Mouse (Mus musculus): ENCODE measurements around the gene Usp29. TPM values are rescaled to one million over a fixed set of nuclear protein-coding genes. Genes with fewer than 3 reads are reported as not detected.
"Not testable (repeated sequence)": the region's sequence is repeated elsewhere in the genome, so short reads cannot be mapped to it uniquely, and the experiment has no call there.

The Usp29 gene
- total RNA-seq, 2 experiments from 2014 or later: 0.10 to 0.11 TPM

- no peak for DNase-seq (ENCODE audit: low spot score)
- intact Hi-C loops (cut with DNase I): no loop called here
These were observed 29.3 kb downstream of the Usp29 start for GRCm38 (mm10) chr7:6759698-6760097.

GRCm38 (mm10) chr7:6760170-6760569 lies 29.8 kb downstream of the Usp29 start:
- intact Hi-C loops (cut with DNase I): no loop called here

GRCm38 (mm10) chr7:6765240-6765639 lies 34.9 kb downstream of the Usp29 start:
- intact Hi-C loops (cut with DNase I): no loop called here
- DNase-seq (ENCODE audit: low spot score): no peak

More at GRCm38 (mm10) chr7:6760170-6760569, 29.8 kb downstream of the Usp29 start:
- no peak for DNase-seq (ENCODE audit: low spot score)

GRCm38 (mm10) chr7:6770286-6770685 lies 39.9 kb downstream of the Usp29 start:
- intact Hi-C loops (cut with DNase I): no loop called here
- no peak for DNase-seq (ENCODE audit: low spot score)

- intact Hi-C loops (cut with DNase I); DNase-seq (ENCODE audit: low spot score): not testable (repeated sequence)
These were observed 43.6 kb downstream of the Usp29 start for GRCm38 (mm10) chr7:6773865-6774413.

- intact Hi-C loops (cut with DNase I): no loop called here
- no peak for DNase-seq (ENCODE audit: low spot score)
These were observed 46.1 kb downstream of the Usp29 start for GRCm38 (mm10) chr7:6776314-6777059.

GRCm38 (mm10) chr7:6777107-6777506 lies 46.7 kb downstream of the Usp29 start:
- DNase-seq (ENCODE audit: low spot score): no peak
- intact Hi-C loops (cut with DNase I): no loop called here

GRCm38 (mm10) chr7:6777689-6778088 lies 47.3 kb downstream of the Usp29 start:
- no peak for DNase-seq (ENCODE audit: low spot score)
- intact Hi-C loops (cut with DNase I): no loop called here

GRCm38 (mm10) chr7:6779172-6779571 lies 48.8 kb downstream of the Usp29 start:
- intact Hi-C loops (cut with DNase I): no loop called here

GRCm38 (mm10) chr7:6781541-6781940 lies 51.2 kb downstream of the Usp29 start:
- intact Hi-C loops (cut with DNase I): no loop called here
- DNase-seq (ENCODE audit: low spot score): no peak

More at GRCm38 (mm10) chr7:6779172-6779571, 48.8 kb downstream of the Usp29 start:
- no peak for DNase-seq (ENCODE audit: low spot score)

GRCm38 (mm10) chr7:6784340-6785073 lies 54.1 kb downstream of the Usp29 start:
- intact Hi-C loops (cut with DNase I): no loop called here
- no peak for DNase-seq (ENCODE audit: low spot score)

- DNase-seq (ENCODE audit: low spot score): no peak
- intact Hi-C loops (cut with DNase I): no loop called here
These were observed 56.6 kb downstream of the Usp29 start for GRCm38 (mm10) chr7:6787000-6787399.

GRCm38 (mm10) chr7:6788101-6788500 lies 57.7 kb downstream of the Usp29 start:
- intact Hi-C loops (cut with DNase I): no loop called here
- DNase-seq (ENCODE audit: low spot score): no peak

- intact Hi-C loops (cut with DNase I): no loop called here
- no peak for DNase-seq (ENCODE audit: low spot score)
These were observed 61.1 kb downstream of the Usp29 start for GRCm38 (mm10) chr7:6791286-6792065.

GRCm38 (mm10) chr7:6793240-6793639 lies 62.9 kb downstream of the Usp29 start:
- no peak for DNase-seq (ENCODE audit: low spot score)
- intact Hi-C loops (cut with DNase I): no loop called here

- DNase-seq (ENCODE audit: low spot score): no peak
- intact Hi-C loops (cut with DNase I): no loop called here
These were observed 63.4 kb downstream of the Usp29 start for GRCm38 (mm10) chr7:6793811-6794210.

GRCm38 (mm10) chr7:6797408-6797807 lies 67.0 kb downstream of the Usp29 start:
- intact Hi-C loops (cut with DNase I): no loop called here
- no peak for DNase-seq (ENCODE audit: low spot score)

- intact Hi-C loops (cut with DNase I): no loop called here
- no peak for DNase-seq (ENCODE audit: low spot score)
These were observed 68.9 kb downstream of the Usp29 start for GRCm38 (mm10) chr7:6799105-6799805.

- intact Hi-C loops (cut with DNase I): no loop called here
- no peak for DNase-seq (ENCODE audit: low spot score)
These were observed 70.4 kb downstream of the Usp29 start for GRCm38 (mm10) chr7:6800586-6801441.
